Mouse (Mus musculus) activated CD4-positive, CD25-positive, alpha-beta regulatory T cell (primary cell): ENCODE results near the gene Drd1. TPM values are rescaled to one million over a fixed set of nuclear protein-coding genes. Genes with fewer than 3 reads are reported as not detected.

Experiments used
- polyA plus RNA-seq, 2 experiments: library from polyadenylated mRNA; unstranded; fragments of 100-300 nt; shearing (Covaris generic); gene quantifications; one replicate each; pipeline ENCODE4 v1.2.1; 2017

Drd1 gene
- under 1 TPM in 1 of 2 experiments, not detected in 1; 0.97 TPM for polyA plus RNA-seq

GRCm38 (mm10) chr13:54055448-54055861, at the start of gene Drd1:
Gene Drd1 (minus strand): TSS chr13:54055705.

GRCm38 (mm10) chr13:54071606-54072331, 16.3 kb upstream of the Drd1 start, which contains the start of gene Sfxn1:
Gene Sfxn1 (plus strand): TSS chr13:54071869.

Other genes starting within 250 kb of the Drd1 start
- gene Sfxn1, start 16.2 kb upstream of the Drd1 start, polyA plus RNA-seq: 10 to 100 TPM; 59.5 to 65.1 TPM
- 10 to 100 TPM in 1 of 2 experiments, 1 to 10 TPM in 1; 9.3 to 14.6 TPM for gene Hrh2, start 136.4 kb upstream of the Drd1 start, polyA plus RNA-seq